Comparison of ENCODE assay signal across 8 mouse cellular contexts in genomic region chr3:95110911-95111726, GRCm38 (mm10). TPM values are rescaled to one million over a fixed set of nuclear protein-coding genes. Genes with fewer than 3 reads are reported as not detected.
DNase-seq lines count a peak whose midpoint lies in the region; ATAC-seq and TF ChIP-seq lines count a peak whose summit lies in the region.

TSS of gene Vps72 (plus strand) at chr3:95111022.

- DNase-seq in A20 (ENCODE audit: low read depth, low spot score): peak; percentile 96
- DNase-seq in heart, adult 9 months (ENCODE audit: low spot score in 2 of 2): peak; percentile 87 to 90
- DNase-seq in monocyte, adult 2 months (ENCODE audit: low read depth in 1 of 2, low spot score in 2 of 2): peak; percentile 70 to 82
- peak; percentile 88 to 89 for DNase-seq in spleen, postnatal 36 days (ENCODE audit: low spot score in 2 of 2)

- H3K27ac ChIP-seq in bone marrow macrophage, adult 2 months (ENCODE audit: insufficient read depth, low read depth, low read length): peak within 1 kb of the TSS; percentile 92
- peak within 1 kb of the TSS; percentile 81 for H3K27ac ChIP-seq in embryonic fibroblast, embryonic 13.5 days (ENCODE audit: insufficient read depth, low read length)
- peak within 1 kb of the TSS; percentile 97 for H3K27ac ChIP-seq in kidney, embryonic 14.5 days (ENCODE audit: low read depth, low read length)
- peak within 1 kb of the TSS; percentile 98 for H3K27ac ChIP-seq in limb, embryonic 15.5 days

- TF ChIP-seq CTCF in bone marrow macrophage, adult 2 months (IDR thresholded peaks at IDR 0.05; ENCODE audit: low read depth, low read length): no peak
- TF ChIP-seq CTCF in embryonic fibroblast, embryonic 13.5 days (IDR thresholded peaks at IDR 0.05; ENCODE audit: borderline replicate concordance, insufficient read depth, low read length): no peak

- H3K36me3 ChIP-seq in kidney, embryonic 14.5 days (ENCODE audit: control insufficient read depth, insufficient read depth, low read length): peaks cover 12% of the 10 kb centered on the region
- peaks cover 20% of the 10 kb centered on the region for H3K36me3 ChIP-seq in limb, embryonic 15.5 days

- peak; percentile 78; the same call in 1 of the 2 replicates for TF ChIP-seq POLR2A in bone marrow macrophage, adult 2 months (IDR thresholded peaks at IDR 0.05; ENCODE audit: borderline replicate concordance, low read depth, low read length)
- peak; percentile 62 for TF ChIP-seq POLR2A in embryonic fibroblast, embryonic 13.5 days (IDR thresholded peaks at IDR 0.05; ENCODE audit: low read depth, low read length)

- peak within 1 kb of the TSS; percentile 32 for H3K4me2 ChIP-seq in kidney, embryonic 14.5 days (replicated peaks; ENCODE audit: low read depth, low read length)
- peak within 1 kb of the TSS; percentile 53 for H3K4me2 ChIP-seq in limb, embryonic 15.5 days

- H3K9ac ChIP-seq in kidney, embryonic 14.5 days (ENCODE audit: low read depth, low read length): peak within 1 kb of the TSS; percentile 87
- peak within 1 kb of the TSS; percentile 71 for H3K9ac ChIP-seq in limb, embryonic 15.5 days

- WGBS in kidney, embryonic 14.5 days: 0% methylated on average over 51 of the region's 54 CpGs
- under 1% methylated on average over 53 of the region's 54 CpGs for WGBS in limb, embryonic 15.5 days

- peak; percentile 73 for ATAC-seq in kidney, embryonic 14.5 days (ENCODE audit: low FRiP score, low TSS enrichment)
- peak; percentile 72 for ATAC-seq in limb, embryonic 15.5 days (ENCODE audit: insufficient number of reproducible peaks, low FRiP score, low TSS enrichment, low read depth)

- peak within 1 kb of the TSS; percentile 84 for H3K4me3 ChIP-seq in bone marrow macrophage, adult 2 months (ENCODE audit: insufficient read depth, low read length)
- H3K4me3 ChIP-seq in embryonic fibroblast, embryonic 13.5 days (ENCODE audit: insufficient read depth, low read length): peak within 1 kb of the TSS; percentile 79
- H3K4me3 ChIP-seq in kidney, embryonic 14.5 days (ENCODE audit: low read length): peak within 1 kb of the TSS; percentile 72
- H3K4me3 ChIP-seq in limb, embryonic 15.5 days: peak within 1 kb of the TSS; percentile 78

- H3K9me3 ChIP-seq in kidney, embryonic 14.5 days (ENCODE audit: control insufficient read depth, low read length): no peaks in the 10 kb centered on the region
- no peaks in the 10 kb centered on the region for H3K9me3 ChIP-seq in limb, embryonic 15.5 days

- H3K4me1 ChIP-seq in bone marrow macrophage, adult 2 months (ENCODE audit: control insufficient read depth, insufficient read depth, low read length): peaks cover 16% of the 10 kb centered on the region
- peaks cover 3% of the 10 kb centered on the region for H3K4me1 ChIP-seq in embryonic fibroblast, embryonic 13.5 days (ENCODE audit: control insufficient read depth, insufficient read depth, low read length)
- peaks cover 4% of the 10 kb centered on the region; the same call in 1 of the 2 replicates for H3K4me1 ChIP-seq in kidney, embryonic 14.5 days (ENCODE audit: control insufficient read depth, insufficient read depth, low read length)
- peaks cover 8% of the 10 kb centered on the region for H3K4me1 ChIP-seq in limb, embryonic 15.5 days

- H3K27me3 ChIP-seq in kidney, embryonic 14.5 days (ENCODE audit: control insufficient read depth, insufficient read depth, low read length): no peaks in the 10 kb centered on the region
- H3K27me3 ChIP-seq in limb, embryonic 15.5 days: no peaks in the 10 kb centered on the region

RNA-seq across cellular contexts. Expression of gene Vps72, which starts in this region (rescaled TPM):
- 54.8 and 57.4 TPM in 2 replicates for polyA plus RNA-seq in bone marrow macrophage, adult 2 months (2012; ENCODE audit: insufficient read depth, insufficient read length, missing spikeins)
- polyA plus RNA-seq in embryonic fibroblast, embryonic 13.5 days (2011; ENCODE audit: insufficient read length, low read depth, missing spikeins): 37.2 and 40.4 TPM in 2 replicates
- 182 and 190 TPM in 2 replicates for polyA plus RNA-seq in kidney, embryonic 14.5 days (2014; fragmentation: Nextera tagmentation; extraction: Ambion mirVana)
- 139 and 141 TPM in 2 replicates for polyA plus RNA-seq in limb, embryonic 15.5 days (2015; fragmentation: Nextera tagmentation; extraction: Ambion mirVana)

Comparison
In these comparisons a context has a peak if more than half of its experiments do, and no peak if none do; other contexts are left out.
1. Peak in every context shown above with its lines: DNase-seq, ATAC-seq, H3K4me3 ChIP-seq and H3K27ac ChIP-seq.